Mouse (Mus musculus) midbrain, embryonic 13.5 days (tissue): ENCODE measurements at regions not wholly inside any gene's neighbourhood (a gene's known extent, or its start where the extent isn't known, plus 50 kb on each side); places are given as distances from the start of the nearest gene placed in this dataset.
"Not testable (repeated sequence)": the region's sequence is repeated elsewhere in the genome, so short reads cannot be mapped to it uniquely, and the experiment has no call there.

Experiments
- ATAC-seq: fragments of 200-750 bp; cut with Nextera tagmentation; 2 replicates; pipeline ENCODE4 v1.8.0; 2017; ENCODE audit warnings: mild to moderate bottlenecking, moderate TSS enrichment, moderate library complexity
- H3K27ac ChIP-seq: fragments of 300-500 bp; sonication (generic); 2 replicates; pipeline ENCODE4 v1.5.1; 2015; ENCODE audit warnings: inconsistent platforms, mild to moderate bottlenecking, moderate library complexity
- H3K27me3 ChIP-seq: fragments of 300-500 bp; sonication (generic); 2 replicates; pipeline ENCODE4 v1.6.1; 2015; ENCODE audit warnings: mild to moderate bottlenecking, inconsistent platforms
- H3K36me3 ChIP-seq: fragments of 300-500 bp; sonication (generic); 2 replicates; pipeline ENCODE4 v1.6.1; 2015; ENCODE audit warnings: mild to moderate bottlenecking, inconsistent platforms
- H3K4me1 ChIP-seq: fragments of 300-500 bp; sonication (generic); replicated peaks from 2 replicates; pipeline ENCODE4 v1.6.1; 2015; ENCODE audit warnings: inconsistent platforms
- H3K4me2 ChIP-seq: fragments of 300-500 bp; sonication (generic); replicated peaks from 2 replicates; pipeline ENCODE4 v1.6.1; 2015; ENCODE audit warnings: moderate library complexity, mild to moderate bottlenecking, inconsistent platforms
- H3K4me3 ChIP-seq: fragments of 300-500 bp; sonication (generic); replicated peaks from 2 replicates; pipeline ENCODE4 v1.5.1; 2015; ENCODE audit warnings: mild to moderate bottlenecking, inconsistent platforms
- H3K9ac ChIP-seq: fragments of 300-500 bp; sonication (generic); replicated peaks from 2 replicates; pipeline ENCODE4 v1.6.1; 2015; ENCODE audit warnings: mild to moderate bottlenecking, inconsistent platforms
- H3K9me3 ChIP-seq: fragments of 300-500 bp; sonication (generic); 2 replicates; pipeline ENCODE4 v1.6.1; 2016; ENCODE audit warnings: mild to moderate bottlenecking, inconsistent platforms
- WGBS: fragments of 180-500 bp; shearing (Covaris S2); methylation state at CpG from one replicate; pipeline ENCODE4 v1.1.7; 2015; 5-methylcytosine and 5-hydroxymethylcytosine counted together

- peaks cover 13% of the 10 kb centered on the region for H3K4me1 ChIP-seq
- H3K36me3 ChIP-seq: no peaks in the 10 kb centered on the region
- peaks cover 6% of the 10 kb centered on the region for H3K27me3 ChIP-seq
- 2% methylated on average over 15 of the region's 15 CpGs for WGBS
- peak overlapping the region; percentile 64 for H3K4me2 ChIP-seq
- H3K9ac ChIP-seq: 0 out of 2 replicates have a peak overlapping the region, but pooled peaks have one; percentile 21
- H3K27ac ChIP-seq: no peak overlapping the region
- peak overlapping the region; percentile 36 for H3K4me3 ChIP-seq
- ATAC-seq: no peak; the same call in 1 of the 2 replicates
- H3K9me3 ChIP-seq: no peaks in the 10 kb centered on the region
These were observed 63.8 kb upstream of the Srsf6 start for GRCm38 (mm10) chr2:162867516-162868029.

- no peaks in the 10 kb centered on the region for H3K9me3 ChIP-seq
- WGBS: 5% methylated on average over 11 of the region's 11 CpGs
- peak; percentile 69; the same call in 1 of the 2 replicates for ATAC-seq
- H3K4me2 ChIP-seq: peak overlapping the region; percentile 64
- H3K4me1 ChIP-seq: peaks cover 13% of the 10 kb centered on the region
- H3K9ac ChIP-seq: no peak overlapping the region
- H3K27me3 ChIP-seq: peaks cover 6% of the 10 kb centered on the region
- peak overlapping the region; percentile 36 for H3K4me3 ChIP-seq
- H3K36me3 ChIP-seq: no peaks in the 10 kb centered on the region
- no peak overlapping the region for H3K27ac ChIP-seq
These were observed 64.6 kb upstream of the Srsf6 start for GRCm38 (mm10) chr2:162866613-162867314.

- WGBS: 70% methylated on average over 1 of the region's 1 CpGs
These were observed 66.8 kb upstream of the Srsf6 start for GRCm38 (mm10) chr2:162864571-162864970.

GRCm38 (mm10) chr2:162854606-162855005 is 76.7 kb upstream of the Srsf6 start:
- 83% methylated on average over 6 of the region's 6 CpGs for WGBS
- ATAC-seq: no peak
- Histone ChIP-seq H3K9ac (no peak overlapping the region), H3K9me3 (no peaks in the 10 kb centered on the region), H3K36me3 (no peaks in the 10 kb centered on the region), H3K4me2 (no peak overlapping the region), H3K4me3 (no peak overlapping the region), H3K27ac (no peak overlapping the region), H3K4me1 (no peaks in the 10 kb centered on the region), H3K27me3 (no peaks in the 10 kb centered on the region)

More at GRCm38 (mm10) chr2:162864571-162864970, 66.8 kb upstream of the Srsf6 start:
- peaks cover 6% of the 10 kb centered on the region for H3K27me3 ChIP-seq
- H3K9ac ChIP-seq: no peak overlapping the region
- no peak overlapping the region for H3K27ac ChIP-seq
- H3K4me3 ChIP-seq: no peak overlapping the region
- ATAC-seq: no peak
- H3K36me3 ChIP-seq: no peaks in the 10 kb centered on the region
- no peak overlapping the region for H3K4me2 ChIP-seq
- no peaks in the 10 kb centered on the region for H3K9me3 ChIP-seq
- H3K4me1 ChIP-seq: peaks cover 13% of the 10 kb centered on the region

- Histone ChIP-seq H3K4me2 (no peak overlapping the region), H3K4me1 (no peaks in the 10 kb centered on the region), H3K9me3 (no peaks in the 10 kb centered on the region), H3K9ac (no peak overlapping the region), H3K27ac (no peak overlapping the region), H3K4me3 (no peak overlapping the region), H3K36me3 (no peaks in the 10 kb centered on the region), H3K27me3 (no peaks in the 10 kb centered on the region)
- no peak for ATAC-seq
- WGBS: 92% methylated on average over 7 of the region's 7 CpGs
These were observed 77.8 kb upstream of the Srsf6 start for GRCm38 (mm10) chr2:162853576-162853975.

GRCm38 (mm10) chr2:162841761-162842160 is 89.6 kb upstream of the Srsf6 start:
- not testable (repeated sequence) for H3K36me3 ChIP-seq, H3K27me3 ChIP-seq, ATAC-seq, H3K27ac ChIP-seq, H3K9me3 ChIP-seq, H3K9ac ChIP-seq, H3K4me1 ChIP-seq, H3K4me2 ChIP-seq, H3K4me3 ChIP-seq
- 92% methylated on average over 9 of the region's 9 CpGs for WGBS

- Histone ChIP-seq H3K4me1 (no peaks in the 10 kb centered on the region), H3K9me3 (no peaks in the 10 kb centered on the region), H3K4me2 (no peak overlapping the region), H3K36me3 (no peaks in the 10 kb centered on the region), H3K27me3 (no peaks in the 10 kb centered on the region), H3K4me3 (no peak overlapping the region), H3K9ac (no peak overlapping the region), H3K27ac (no peak overlapping the region)
- ATAC-seq: no peak
- 65% methylated on average over 2 of the region's 2 CpGs for WGBS
These were observed 93.6 kb upstream of the Srsf6 start for GRCm38 (mm10) chr2:162837776-162838175.

- no peak overlapping the region for H3K9ac ChIP-seq
- no peaks in the 10 kb centered on the region for H3K4me1 ChIP-seq
- no peak for ATAC-seq
- H3K27me3 ChIP-seq: no peaks in the 10 kb centered on the region
- H3K36me3 ChIP-seq: no peaks in the 10 kb centered on the region
- H3K4me2 ChIP-seq: no peak overlapping the region
- H3K9me3 ChIP-seq: no peaks in the 10 kb centered on the region
- WGBS: 37% methylated on average over 6 of the region's 6 CpGs
- H3K27ac ChIP-seq: no peak overlapping the region
- no peak overlapping the region for H3K4me3 ChIP-seq
These were observed 97.6 kb upstream of the Srsf6 start for GRCm38 (mm10) chr2:162833741-162834140.

- Histone ChIP-seq H3K9me3 (no peaks in the 10 kb centered on the region), H3K27me3 (no peaks in the 10 kb centered on the region), H3K27ac (no peak overlapping the region), H3K4me2 (no peak overlapping the region), H3K4me1 (no peaks in the 10 kb centered on the region), H3K36me3 (no peaks in the 10 kb centered on the region), H3K9ac (no peak overlapping the region), H3K4me3 (no peak overlapping the region)
- WGBS: 96% methylated on average over 4 of the region's 4 CpGs
- no peak for ATAC-seq
These were observed 112.5 kb upstream of the Srsf6 start for GRCm38 (mm10) chr2:162818787-162819186.

GRCm38 (mm10) chr2:162814205-162814604 is 117.1 kb upstream of the Srsf6 start:
- H3K27me3 ChIP-seq: no peaks in the 10 kb centered on the region
- no peak overlapping the region for H3K4me2 ChIP-seq
- H3K4me3 ChIP-seq: no peak overlapping the region
- H3K9ac ChIP-seq: no peak overlapping the region
- no peaks in the 10 kb centered on the region for H3K9me3 ChIP-seq
- H3K27ac ChIP-seq: no peak overlapping the region
- ATAC-seq: no peak
- 27% methylated on average over 2 of the region's 2 CpGs for WGBS
- no peaks in the 10 kb centered on the region for H3K4me1 ChIP-seq
- no peaks in the 10 kb centered on the region for H3K36me3 ChIP-seq

- H3K27ac ChIP-seq: no peak overlapping the region
- no peaks in the 10 kb centered on the region for H3K4me1 ChIP-seq
- no peak overlapping the region for H3K4me2 ChIP-seq
- H3K36me3 ChIP-seq: no peaks in the 10 kb centered on the region
- 89% methylated on average over 10 of the region's 10 CpGs for WGBS
- no peaks in the 10 kb centered on the region for H3K9me3 ChIP-seq
- no peak overlapping the region for H3K4me3 ChIP-seq
- no peak for ATAC-seq
- no peaks in the 10 kb centered on the region for H3K27me3 ChIP-seq
- no peak overlapping the region for H3K9ac ChIP-seq
These were observed 123.6 kb upstream of the Srsf6 start for GRCm38 (mm10) chr2:162807747-162808146.

- H3K36me3 ChIP-seq: no peaks in the 10 kb centered on the region
- no peak overlapping the region for H3K9ac ChIP-seq
- no peaks in the 10 kb centered on the region for H3K9me3 ChIP-seq
- H3K4me3 ChIP-seq: no peak overlapping the region
- no peak overlapping the region for H3K27ac ChIP-seq
- 72% methylated on average over 4 of the region's 4 CpGs for whole genome bisulfite sequencing
- H3K4me2 ChIP-seq: no peak overlapping the region
- no peak for ATAC-seq
- peaks cover 6% of the 10 kb centered on the region for H3K4me1 ChIP-seq
- H3K27me3 ChIP-seq: no peaks in the 10 kb centered on the region
These were observed 134.8 kb upstream of the Srsf6 start for GRCm38 (mm10) chr2:162796528-162796927.

GRCm38 (mm10) chr2:162794285-162794684 is 133.3 kb upstream of the Ptprt start:
- Histone ChIP-seq H3K27me3 (no peaks in the 10 kb centered on the region), H3K36me3 (no peaks in the 10 kb centered on the region), H3K4me3 (no peak overlapping the region), H3K27ac (no peak overlapping the region), H3K9me3 (no peaks in the 10 kb centered on the region), H3K9ac (no peak overlapping the region), H3K4me1 (peaks cover 13% of the 10 kb centered on the region), H3K4me2 (no peak overlapping the region)
- 90% methylated on average over 8 of the region's 8 CpGs for WGBS
- ATAC-seq: no peak
